Mouse (Mus musculus) right cerebral cortex, adult 2 months (tissue): Measurements from ENCODE around the gene Traf1.

Experiments used
- DNase-seq, 2 experiments: peaks; one replicate each; pipeline ENCODE4 v3.0.0; 2021 to 2022; ENCODE audit warnings: low spot score in 2 of 2

The Traf1 gene

GRCm38 (mm10) chr2:34902731-34903130 is 58.8 kb downstream of the Traf1 start:
- DNase-seq: no peak

- no peak for DNase-seq
These were observed 59.8 kb downstream of the Traf1 start for GRCm38 (mm10) chr2:34901726-34902125.

DNA sequence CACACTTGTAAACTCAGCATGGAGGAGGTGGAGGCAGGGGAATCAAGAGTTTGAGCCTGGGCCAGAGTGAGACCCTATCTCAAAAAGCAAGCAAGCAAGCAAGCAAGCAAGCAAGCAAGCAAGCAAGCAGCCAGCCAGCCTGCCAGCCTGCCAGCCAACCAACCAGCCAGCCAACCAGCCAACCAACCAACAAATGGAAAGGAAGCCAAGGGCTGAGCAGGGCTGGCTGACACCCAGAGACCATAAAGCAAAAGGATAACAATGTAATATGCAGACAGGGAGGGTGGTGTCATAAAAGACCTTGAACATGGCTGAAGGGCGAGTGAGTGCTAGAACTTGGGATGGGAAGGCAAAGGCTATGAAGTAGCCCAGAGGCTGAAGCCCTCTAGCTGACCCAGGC is 61.2 kb downstream of the Traf1 start:
- no peak for DNase-seq

GRCm38 (mm10) chr2:34899682-34900081 is 61.9 kb downstream of the Traf1 start:
- no peak for DNase-seq

DNA sequence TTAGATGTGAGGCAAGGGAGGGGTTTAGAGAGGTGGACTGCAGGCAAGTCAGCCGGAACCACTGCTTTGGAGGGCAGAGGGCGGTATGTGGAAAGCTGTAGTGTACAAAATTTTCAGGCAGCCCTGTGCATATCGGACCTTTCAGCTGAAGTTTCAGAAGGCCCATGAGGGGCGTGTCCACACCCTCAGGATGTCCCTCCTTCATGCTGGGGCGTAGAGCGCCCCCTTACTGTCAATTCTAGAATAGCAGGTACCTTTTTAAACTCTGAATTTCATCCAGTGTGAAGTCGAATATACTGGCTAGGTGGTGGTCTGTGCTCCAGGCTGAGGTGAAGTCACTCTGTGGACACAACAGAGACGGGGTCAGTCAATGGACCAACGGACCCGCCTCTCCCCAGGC is 63.8 kb downstream of the Traf1 start:
- no peak for DNase-seq

GRCm38 (mm10) chr2:34896821-34897460 is 64.6 kb downstream of the Traf1 start:
- DNase-seq: no peak

- no peak for DNase-seq
These were observed 66.0 kb downstream of the Traf1 start for GRCm38 (mm10) chr2:34895503-34896113.

DNA sequence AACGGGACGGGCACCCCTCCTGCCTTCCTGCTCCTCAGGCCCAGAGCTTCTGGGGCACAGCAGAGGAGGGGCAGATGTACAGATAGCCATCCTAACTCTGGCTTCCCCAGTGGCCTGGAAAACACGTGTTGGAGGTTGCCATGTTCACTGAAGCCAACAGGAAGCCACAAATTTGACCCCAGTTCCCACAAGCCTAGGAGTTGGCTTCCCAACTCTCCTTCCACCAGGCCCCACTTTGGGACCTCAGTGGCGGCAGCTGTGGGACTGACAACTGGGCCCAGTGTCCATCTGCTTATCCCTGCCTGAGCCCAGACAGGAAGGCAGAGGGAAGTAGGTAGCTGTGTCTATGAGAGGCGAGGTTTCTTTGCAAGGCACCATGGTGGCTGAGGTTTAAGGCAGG is 67.6 kb downstream of the Traf1 start:
- no peak for DNase-seq
